Mouse (Mus musculus) heart, adult 8-10 months (tissue): Measurements from ENCODE around the gene Ick. TPM values are rescaled to one million over a fixed set of nuclear protein-coding genes. Genes with fewer than 3 reads are reported as not detected.

Experiments used
- DNase-seq: peaks from one replicate; pipeline ENCODE4 v3.0.0; 2022; ENCODE audit warnings: low spot score
- total RNA-seq, 4 experiments: library from RNA; stranded (reverse); gene quantifications; 2 replicates each; pipeline ENCODE4 v1.2.4; 2022

The Ick gene
- total RNA-seq, 4 experiments from 2014 or later: 12.7 to 14.3 (median 13.3) TPM

DNA sequence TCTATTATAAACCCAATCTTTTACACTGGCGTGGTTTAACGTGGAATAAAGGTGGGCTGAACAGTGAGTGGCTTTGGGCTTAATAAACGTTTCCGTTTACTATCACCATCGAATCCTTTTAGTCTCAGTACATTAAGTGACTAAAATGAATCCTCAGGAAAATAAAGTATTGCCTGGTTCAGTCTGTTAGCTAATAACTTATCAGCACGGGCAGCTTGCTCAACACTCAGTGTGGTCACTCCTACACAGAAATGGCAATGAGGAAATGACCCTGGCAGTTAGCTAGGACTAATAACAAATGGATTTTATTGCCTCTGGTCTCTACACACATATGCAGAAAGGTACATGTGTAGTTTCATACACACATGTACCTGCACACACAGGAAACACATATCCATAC lies 4.0 kb upstream of the Ick start:
- no peak for DNase-seq

DNA sequence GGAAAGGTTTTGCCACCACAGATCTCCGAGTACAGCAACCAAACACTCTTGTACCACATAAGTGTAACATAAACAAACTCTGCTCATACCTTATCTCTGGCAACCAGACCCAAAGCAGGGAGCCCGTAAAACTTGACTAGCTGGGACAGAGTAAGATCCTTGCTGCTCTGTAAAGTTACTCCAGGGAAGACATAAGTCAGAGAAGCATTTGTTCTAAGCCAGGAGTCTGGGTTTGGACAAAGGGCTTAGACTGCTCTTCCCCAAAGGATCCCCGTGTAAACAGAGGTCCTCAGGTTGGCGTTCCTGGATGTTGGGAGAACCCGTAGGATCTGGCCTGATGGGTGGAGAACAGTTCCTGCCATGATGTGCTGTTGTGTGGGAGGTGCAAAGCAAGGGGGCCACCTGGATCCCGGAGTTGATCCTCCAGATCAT lies 3.5 kb upstream of the Ick start:
- DNase-seq: no peak

- DNase-seq: no peak
Observed at GRCm38 (mm10) chr9:78106821-78107220, 2.2 kb upstream of the Ick start.

- DNase-seq: no peak
Observed at GRCm38 (mm10) chr9:78107582-78107911, 1.4 kb upstream of the Ick start.

GRCm38 (mm10) chr9:78107912-78108795 lies 838 bp upstream of the Ick start:
- DNase-seq: peak; percentile 78

DNA sequence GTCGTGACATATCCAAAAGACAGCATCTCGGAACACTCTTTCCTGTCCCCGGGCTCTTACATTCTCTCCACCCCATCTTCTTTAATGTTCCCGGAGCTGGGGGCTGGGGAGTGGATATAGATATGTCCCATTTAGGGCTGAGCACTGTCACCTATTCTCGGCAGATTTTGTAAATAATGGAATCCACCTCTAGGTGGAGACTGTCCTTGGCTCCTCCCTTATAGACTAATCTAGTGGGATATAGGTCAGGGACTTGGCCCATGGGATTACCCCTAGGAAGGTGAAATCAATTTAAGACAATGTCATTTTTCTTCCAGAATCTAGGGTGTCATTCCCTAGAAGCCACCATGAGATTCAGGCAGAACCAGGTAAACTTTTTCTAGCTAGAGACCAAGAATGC lies 664 bp downstream of the Ick start:
- no peak for DNase-seq

DNA sequence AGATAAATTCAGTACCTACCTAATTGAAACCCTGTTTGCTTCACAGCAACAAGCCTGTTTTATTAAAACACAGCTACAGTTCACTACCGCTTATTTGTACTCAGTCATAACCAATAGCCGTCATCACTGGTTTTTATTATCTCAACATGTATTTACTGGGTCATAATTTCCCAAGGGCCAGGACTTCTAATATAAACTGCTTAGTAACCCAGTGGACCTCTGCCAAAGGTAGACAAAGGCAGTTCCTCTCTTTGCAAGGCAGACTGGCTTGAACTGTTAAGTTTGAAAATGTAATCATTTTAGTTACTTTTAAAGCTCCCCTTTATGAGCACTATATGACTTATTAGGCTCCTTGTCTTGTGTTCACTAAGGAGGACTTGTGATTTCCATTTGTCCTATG lies 2.5 kb downstream of the Ick start:
- no peak for DNase-seq

DNA sequence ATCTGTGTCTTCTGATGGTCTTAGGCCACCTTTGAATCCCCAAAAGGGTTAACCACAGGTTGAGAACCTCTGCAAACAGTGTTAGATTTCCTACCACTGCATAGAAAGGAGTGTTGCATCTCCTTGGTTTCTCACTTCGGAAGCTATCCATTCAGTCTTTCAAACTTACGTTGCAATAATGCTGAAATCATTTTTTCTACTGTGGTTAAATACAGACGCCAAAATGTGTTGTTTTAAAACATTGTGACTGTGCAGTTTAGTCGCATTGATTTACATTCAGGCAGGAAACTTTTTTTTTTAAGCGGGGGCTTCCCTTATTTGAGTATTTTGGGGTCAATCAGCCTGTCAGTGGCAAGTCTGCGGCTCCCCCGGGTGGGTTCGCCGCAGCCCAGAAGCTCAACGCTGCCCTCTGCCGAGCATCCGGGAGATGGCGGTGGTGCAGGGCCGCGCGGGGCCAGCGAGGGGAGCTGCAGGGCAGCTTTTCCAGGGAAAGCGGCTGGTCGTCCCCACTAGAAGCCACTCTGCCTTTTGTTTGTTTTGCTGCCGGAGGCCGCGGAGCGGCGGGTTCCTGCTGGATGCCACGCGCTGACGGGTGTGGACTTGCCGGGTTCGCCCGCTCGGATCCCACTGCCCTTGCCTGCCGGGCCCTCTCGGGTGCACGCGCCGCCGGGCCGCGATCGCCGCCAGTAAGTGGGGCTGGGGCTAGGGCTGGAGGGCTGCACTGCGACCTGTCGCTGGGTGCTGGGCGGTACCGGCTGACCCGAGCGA lies 4.0 kb downstream of the Ick start:
- peak; percentile 95 for DNase-seq

DNA sequence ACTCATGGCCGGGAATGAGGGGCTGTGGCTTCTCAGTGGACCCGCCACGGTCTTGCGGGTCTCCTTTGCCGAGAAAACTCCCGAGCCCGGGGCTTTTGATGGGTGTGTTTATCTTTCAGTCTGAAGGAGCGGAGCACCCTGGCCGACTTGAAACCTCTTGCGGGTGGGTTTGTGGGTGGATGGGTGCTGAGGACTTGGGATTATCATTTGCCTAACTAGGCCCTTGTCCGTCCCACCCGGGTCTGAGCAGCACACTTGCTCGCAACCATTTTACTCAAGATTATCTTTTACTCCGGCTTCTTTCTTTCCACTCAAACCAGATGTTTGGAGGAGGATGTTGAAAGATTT lies 4.5 kb downstream of the Ick start:
- no peak for DNase-seq

DNA sequence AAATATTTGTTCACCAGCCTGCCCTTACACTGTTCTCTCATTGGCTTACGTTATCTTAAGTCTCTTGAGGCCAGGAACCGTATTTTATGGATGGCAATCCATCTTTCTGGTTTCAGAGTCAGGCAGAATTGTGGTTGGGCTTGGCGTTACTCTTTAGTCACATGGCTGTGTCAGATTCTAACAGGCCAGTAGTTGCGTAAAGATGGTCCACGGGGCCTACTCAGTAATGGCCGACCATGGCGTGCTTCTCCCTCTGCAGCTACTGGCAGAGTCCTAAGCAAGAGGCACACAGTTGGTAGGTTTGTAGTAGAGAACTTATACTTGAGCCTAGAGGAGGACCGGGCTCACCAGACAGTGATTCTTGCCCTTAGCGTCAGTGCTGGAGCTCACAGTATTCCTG lies 6.8 kb downstream of the Ick start:
- no peak for DNase-seq

DNA sequence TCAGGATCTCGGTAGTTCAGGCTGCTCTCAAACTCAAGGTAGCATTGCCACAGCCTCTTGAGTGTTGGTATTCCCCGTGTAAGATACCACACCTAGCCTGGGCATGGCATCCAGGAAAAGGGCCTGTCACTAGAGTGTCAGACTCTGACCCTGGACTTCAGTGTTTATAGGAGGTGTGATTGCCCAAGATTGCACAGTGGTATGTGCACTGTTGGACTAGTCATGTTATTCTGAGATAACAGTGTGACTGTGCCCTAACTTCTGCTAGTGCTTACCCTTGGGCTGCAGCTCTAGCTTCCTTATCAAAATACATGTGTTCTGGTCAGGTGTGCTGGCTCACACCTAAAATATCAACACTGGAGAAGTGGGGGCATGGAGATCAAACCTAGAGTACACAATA lies 8.7 kb downstream of the Ick start:
- no peak for DNase-seq

- peak; percentile 49 for DNase-seq
Observed at GRCm38 (mm10) chr9:78121358-78121757, 12.4 kb downstream of the Ick start.

DNA sequence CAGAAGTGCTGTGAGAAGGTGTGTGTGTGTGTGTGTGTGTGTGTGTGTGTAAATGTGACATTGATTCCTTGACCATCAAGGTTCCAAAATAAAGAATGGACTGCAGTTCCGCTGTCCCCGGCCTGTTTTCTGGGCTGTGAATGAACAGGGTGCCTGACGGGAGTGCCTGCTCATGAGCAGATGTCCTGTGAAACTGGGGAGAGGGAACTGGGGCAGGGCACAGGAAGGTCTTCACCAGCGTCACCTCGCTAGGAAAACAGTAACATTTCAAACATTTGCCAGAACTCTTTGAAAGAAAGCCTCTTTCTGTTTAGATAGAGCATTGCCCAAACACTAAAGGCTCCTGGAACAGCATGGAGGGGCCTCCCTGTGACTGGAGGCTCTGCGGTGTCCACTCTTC lies 13.0 kb downstream of the Ick start:
- no peak for DNase-seq

DNA sequence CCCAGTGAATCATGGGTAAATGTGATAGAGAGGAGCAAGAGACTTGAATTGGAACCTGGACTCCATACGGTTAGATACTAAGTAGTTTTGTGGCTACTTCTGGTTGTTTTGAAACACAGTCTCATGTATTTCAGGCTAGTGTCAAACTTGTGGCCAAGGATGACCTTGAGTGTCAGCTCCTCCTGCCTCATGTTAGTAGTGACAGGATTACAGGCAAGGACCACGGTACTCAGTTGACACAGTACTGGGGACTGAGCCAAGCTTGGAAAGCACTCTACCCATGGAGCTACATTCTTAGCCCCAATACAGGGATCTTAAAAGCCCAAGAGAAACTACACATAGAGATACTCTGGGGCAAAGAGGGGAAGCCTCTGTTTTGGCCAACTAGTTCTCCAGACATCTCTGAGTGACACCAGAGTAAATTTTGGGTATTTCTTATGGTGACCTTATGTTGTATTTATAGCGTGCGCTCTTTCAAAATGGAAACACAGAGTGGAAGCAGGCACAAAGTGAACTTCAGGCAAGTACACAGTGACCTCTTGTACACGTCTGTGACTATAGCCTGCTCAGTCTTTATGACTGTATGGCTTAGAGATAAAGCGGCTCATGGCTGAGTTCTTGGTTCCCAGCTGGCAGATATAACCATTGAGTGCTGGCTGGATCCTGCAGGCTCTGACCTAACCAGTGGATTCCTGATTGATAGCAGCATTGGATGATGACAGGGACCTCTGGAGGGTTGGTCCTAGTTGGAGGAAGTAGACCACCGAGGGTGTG lies 14.1 kb downstream of the Ick start:
- DNase-seq: no peak

DNA sequence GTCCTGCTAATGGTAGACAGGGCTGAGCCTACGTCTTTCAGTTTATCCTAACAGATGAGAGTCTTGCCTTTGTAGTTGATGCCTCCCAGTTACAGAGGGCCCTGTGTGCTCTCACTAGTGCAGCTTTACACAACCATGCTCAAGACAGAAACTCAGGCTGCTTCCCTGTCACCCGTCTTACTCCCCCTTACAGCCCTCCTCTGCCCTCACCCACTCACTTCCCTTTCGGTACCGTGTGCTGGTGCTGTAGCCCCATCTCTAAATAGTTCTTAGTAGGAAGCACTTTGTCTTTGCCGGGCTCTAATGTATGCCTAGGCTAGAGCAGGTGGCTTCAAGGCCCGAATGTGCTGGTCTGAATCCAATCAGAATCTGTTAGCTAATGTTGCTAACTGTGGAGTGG lies 15.3 kb downstream of the Ick start:
- no peak for DNase-seq

- DNase-seq: no peak
Observed at GRCm38 (mm10) chr9:78126007-78126406, 17.0 kb downstream of the Ick start.

- no peak for DNase-seq
Observed at GRCm38 (mm10) chr9:78126643-78127042, 17.7 kb downstream of the Ick start.

- DNase-seq: no peak
Observed at GRCm38 (mm10) chr9:78135658-78136057, 26.7 kb downstream of the Ick start.

DNA sequence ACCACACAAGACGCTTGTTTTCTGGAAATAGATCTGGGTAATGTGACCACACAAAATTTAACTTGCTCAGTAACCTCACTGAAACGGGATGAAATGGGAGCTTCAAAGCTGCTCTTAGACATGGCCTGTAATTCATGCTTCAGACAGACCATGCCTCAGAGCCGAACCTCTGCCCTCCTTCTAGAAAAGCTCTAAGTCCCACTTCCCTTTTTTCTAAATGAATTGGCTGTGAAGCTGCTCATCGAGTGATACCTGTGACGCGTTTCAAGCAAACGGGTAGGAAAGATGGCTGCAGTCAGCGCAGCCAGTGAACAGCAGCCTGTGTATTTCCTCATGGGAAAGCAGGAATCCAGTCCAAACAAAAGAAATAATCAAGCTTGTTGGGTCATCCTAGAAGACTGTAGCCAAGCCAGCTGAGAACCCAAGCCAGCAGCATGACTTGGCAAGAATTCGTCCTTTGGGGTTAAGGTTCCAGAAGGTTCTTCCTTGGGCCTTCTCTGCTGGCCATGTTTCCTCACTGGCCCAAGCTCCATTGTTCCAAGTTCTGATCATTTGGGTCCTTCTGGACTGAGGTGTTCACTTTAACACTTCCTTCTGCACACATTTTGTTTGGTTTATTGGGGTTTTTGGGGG lies 29.2 kb downstream of the Ick start:
- peak; percentile 55 for DNase-seq

GRCm38 (mm10) chr9:78139463-78139862 lies 30.5 kb downstream of the Ick start:
- DNase-seq: peak; percentile 56

DNA sequence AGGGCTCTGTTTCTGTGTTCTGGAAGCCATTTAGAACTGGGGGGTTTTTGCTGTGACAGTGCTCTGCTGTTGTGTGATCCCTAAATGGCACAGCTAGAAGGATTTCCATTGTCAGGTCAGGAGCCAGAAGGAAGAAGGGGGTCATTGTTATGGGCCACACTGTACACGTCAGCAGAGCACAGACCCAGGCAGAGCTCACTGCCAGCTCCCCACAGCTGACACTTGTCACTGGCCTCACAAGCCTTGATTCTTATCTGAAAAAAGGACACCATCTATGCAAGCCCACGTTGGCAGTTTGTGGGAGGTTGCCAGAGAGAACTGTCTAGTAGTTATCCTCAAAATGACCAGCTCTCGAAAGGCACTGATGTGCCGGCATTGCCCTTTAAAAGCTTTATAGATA lies 37.1 kb downstream of the Ick start:
- DNase-seq: no peak

- no peak for DNase-seq
Observed at GRCm38 (mm10) chr9:78146627-78147026, 37.6 kb downstream of the Ick start.
